Mouse (Mus musculus) thymus, adult 2 months (tissue): ENCODE measurements around the gene Nat9.

Experiments used
- CTCF ChIP-seq: fragments of 200-500 bp; IDR thresholded peaks from 2 replicates; pipeline ENCODE4 v1.5.1; 2012; ENCODE audit warnings: mild to moderate bottlenecking, control low read depth, low read length, moderate library complexity, borderline replicate concordance; ENCODE audit not compliant: control insufficient read depth, poor library complexity, insufficient read depth; ENCODE audit errors: extremely low read depth
- POLR2A ChIP-seq: fragments of 200-500 bp; IDR thresholded peaks from 2 replicates; pipeline ENCODE4 v1.6.1; 2012; ENCODE audit warnings: mild to moderate bottlenecking, low read length, control low read depth, moderate library complexity; ENCODE audit not compliant: control insufficient read depth, poor library complexity, insufficient read depth; ENCODE audit errors: extremely low read depth

DNA sequence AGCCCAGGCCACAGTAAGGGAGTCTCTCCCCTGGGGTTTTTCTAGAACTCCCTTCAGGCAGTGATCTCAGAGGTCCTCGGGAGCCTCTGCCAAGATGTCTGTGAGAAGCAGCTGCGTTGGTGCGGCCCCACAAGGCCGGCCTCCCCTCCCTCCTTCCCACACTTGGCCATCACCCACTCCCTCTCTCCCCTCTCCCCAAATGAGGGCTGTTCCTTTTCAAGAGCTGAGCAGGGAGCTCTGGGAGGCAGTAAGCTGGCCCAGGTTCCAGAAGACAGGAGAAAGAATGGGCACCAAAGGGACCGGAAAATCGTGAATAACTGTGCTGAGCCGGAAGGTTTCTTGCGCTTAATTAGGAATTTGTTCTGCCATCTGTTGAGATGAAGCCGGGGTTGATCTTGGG is 44.3 kb upstream of the Nat9 start:
- no peak for TF ChIP-seq POLR2A
- no peak for TF ChIP-seq CTCF
